Mouse (Mus musculus) liver, embryonic 14.5 days (tissue): ENCODE data around the gene Btn1a1.

ENCODE experiments used
- CTCF ChIP-seq: IDR thresholded peaks from 2 replicates; pipeline ENCODE4 v1.5.1; 2016; ENCODE audit warnings: antibody characterized with exemption, low read depth, control low read depth
- EP300 ChIP-seq: IDR thresholded peaks from 2 replicates; pipeline ENCODE4 v1.6.1; 2016; ENCODE audit warnings: antibody characterized with exemption, low read depth

DNA sequence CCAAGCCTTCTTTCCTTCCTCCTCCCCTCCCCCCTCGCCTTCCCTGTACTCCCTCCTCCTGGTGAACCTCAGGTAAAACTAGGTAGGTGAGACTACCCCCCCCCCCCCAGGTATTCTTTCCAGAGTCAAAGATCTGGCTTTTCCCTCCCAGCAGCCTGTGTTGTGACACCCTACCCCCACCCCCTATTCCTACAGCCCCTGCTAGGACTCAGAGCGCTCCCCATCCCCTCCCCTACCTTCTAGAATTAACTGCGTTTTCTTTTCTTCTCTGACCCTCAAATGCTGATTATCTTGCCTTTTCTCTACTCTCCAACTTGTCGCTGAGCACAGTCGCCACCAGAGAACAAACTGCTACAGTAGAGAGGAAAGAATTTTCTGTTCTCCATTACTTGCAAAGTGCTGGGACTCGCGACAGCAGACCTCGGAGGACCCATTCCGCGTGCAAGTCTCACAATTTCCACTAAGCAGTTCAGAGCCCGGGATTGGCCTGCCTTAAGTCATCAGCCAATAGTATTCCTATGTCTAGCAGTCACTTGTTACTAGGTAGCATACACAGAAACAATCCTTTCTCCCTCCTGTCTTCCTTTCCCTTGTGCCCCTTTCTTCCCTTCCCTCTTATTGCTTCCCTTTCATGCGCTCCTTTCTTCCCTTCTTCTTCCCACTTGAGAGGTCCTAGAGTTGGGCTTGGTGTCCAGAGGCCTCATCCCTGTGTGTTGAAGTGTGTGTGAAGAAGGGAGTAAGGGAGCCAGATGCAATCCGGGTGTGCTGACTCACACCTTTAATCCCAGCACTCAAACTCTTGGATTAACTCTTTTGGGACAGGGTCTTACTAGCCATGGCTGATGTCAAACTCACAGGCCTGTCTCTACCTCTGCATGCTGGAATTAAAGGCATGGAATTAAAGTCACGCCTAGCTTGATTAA lies 23.0 kb upstream of the Btn1a1 start, which contains the start of gene Btn2a2:
- TF ChIP-seq CTCF (no peak), EP300 (no peak)
